Mouse (Mus musculus) MEL (cell line): Measurements from ENCODE around the gene Cela3b. TPM values are rescaled to one million over a fixed set of nuclear protein-coding genes. Genes with fewer than 3 reads are reported as not detected.
A peak's percentile ranks its signal among the peaks of the same experiment; 100 is the strongest.

Source experiments
- DNase-seq: peaks from one replicate; pipeline ENCODE4 v3.0.0; 2011; ENCODE audit warnings: low read depth, low spot score
- H3K27ac ChIP-seq: 2 replicates; pipeline ENCODE4 v1.5.1; 2012; ENCODE audit warnings: low read depth, mild to moderate bottlenecking, control low read depth, low read length, moderate library complexity; ENCODE audit not compliant: control insufficient read depth
- H3K27me3 ChIP-seq, 2 experiments: fragments of 150-350 bp in 1 of 2; sonication (generic) in 1 of 2; 2 replicates each; pipeline ENCODE4 v1.6.1; 2012; ENCODE audit warnings: low read length in 2 of 2, mild to moderate bottlenecking in 2 of 2, improper control_type of control experiment in 1 of 2, moderate library complexity in 1 of 2; ENCODE audit not compliant: insufficient read depth in 2 of 2, control insufficient read depth in 1 of 2
- H3K36me3 ChIP-seq, 2 experiments: 2 replicates each; pipeline ENCODE4 v1.6.1; 2012 to 2014; ENCODE audit warnings: low read length in 2 of 2, improper control_type of control experiment in 1 of 2, inconsistent platforms in 1 of 2, mild to moderate bottlenecking in 1 of 2; ENCODE audit not compliant: insufficient read depth in 2 of 2, control insufficient read depth in 1 of 2
- H3K4me1 ChIP-seq, 2 experiments: fragments of 150-350 bp in 1 of 2; sonication (generic) in 1 of 2; 2 replicates each; pipeline ENCODE4 v1.6.1; 2012; ENCODE audit warnings: low read length in 2 of 2, improper control_type of control experiment in 1 of 2, mild to moderate bottlenecking in 1 of 2; ENCODE audit not compliant: insufficient read depth in 2 of 2, control insufficient read depth in 1 of 2
- H3K4me3 ChIP-seq, 2 experiments: fragments of 150-350 bp in 1 of 2; sonication (generic) in 1 of 2; 2 replicates each; pipeline ENCODE4 v1.5.1; 2012; ENCODE audit warnings: low read depth in 2 of 2, low read length in 2 of 2, mild to moderate bottlenecking in 2 of 2, moderate library complexity in 2 of 2, control low read depth in 1 of 2, improper control_type of control experiment in 1 of 2; ENCODE audit not compliant: control insufficient read depth in 1 of 2, insufficient read depth in 1 of 2
- H3K79me2 ChIP-seq: 2 replicates; pipeline ENCODE4 v1.6.1; 2012; ENCODE audit warnings: mild to moderate bottlenecking, low read length, moderate library complexity; ENCODE audit not compliant: control insufficient read depth, poor library complexity, insufficient read depth
- H3K9ac ChIP-seq: 2 replicates; pipeline ENCODE4 v1.6.1; 2012; ENCODE audit warnings: low read depth, mild to moderate bottlenecking, control low read depth, low read length, moderate library complexity; ENCODE audit not compliant: control insufficient read depth, poor library complexity, severe bottlenecking
- H3K9me3 ChIP-seq: fragments of 150-350 bp; sonication (generic); replicated peaks from 2 replicates; pipeline ENCODE4 v1.6.1; 2012; ENCODE audit warnings: mild to moderate bottlenecking, low read length, improper control_type of control experiment, moderate library complexity; ENCODE audit not compliant: insufficient read depth
- CTCF ChIP-seq, 3 experiments: IDR thresholded peaks in 2 of 3; conservative IDR thresholded peaks in 1 of 3; 2 replicates each; pipeline ENCODE4 v1.5.1; 2011 to 2012; ENCODE audit warnings: low read length in 3 of 3, low read depth in 2 of 3, mild to moderate bottlenecking in 2 of 3, improper control_type of control experiment in 1 of 3, inconsistent platforms in 1 of 3, mixed read lengths in 1 of 3, moderate library complexity in 1 of 3; ENCODE audit not compliant: control insufficient read depth in 1 of 3, insufficient read depth in 1 of 3, poor library complexity in 1 of 3, severe bottlenecking in 1 of 3
- ELF1 ChIP-seq: IDR thresholded peaks from 2 replicates; pipeline ENCODE4 v1.6.1; 2014; ENCODE audit warnings: low read depth, mild to moderate bottlenecking, inconsistent platforms, low read length, improper control_type of control experiment, moderate library complexity
- GABPA ChIP-seq: IDR thresholded peaks from 2 replicates; pipeline ENCODE4 v1.6.1; 2012; ENCODE audit warnings: low read depth, mild to moderate bottlenecking, inconsistent platforms, low read length, improper control_type of control experiment, moderate library complexity
- HCFC1 ChIP-seq: IDR thresholded peaks from 2 replicates; pipeline ENCODE4 v1.6.1; 2012; ENCODE audit warnings: low read depth, mild to moderate bottlenecking, inconsistent platforms, low read length, improper control_type of control experiment, moderate library complexity
- JUND ChIP-seq: IDR thresholded peaks from 2 replicates; pipeline ENCODE4 v1.6.1; 2011; ENCODE audit warnings: low read depth, mild to moderate bottlenecking, improper control_type of control experiment, low read length
- KAT2A ChIP-seq: conservative IDR thresholded peaks from 2 replicates; pipeline ENCODE4 v1.6.1; 2012; ENCODE audit warnings: low read depth, low read length, improper control_type of control experiment, inconsistent platforms
- MXI1 ChIP-seq: IDR thresholded peaks from 2 replicates; pipeline ENCODE4 v1.6.1; 2011; ENCODE audit warnings: mild to moderate bottlenecking, low read depth, low read length, improper control_type of control experiment
- NRF1 ChIP-seq: IDR thresholded peaks from 2 replicates; pipeline ENCODE4 v1.6.1; 2014; ENCODE audit warnings: low read depth, mild to moderate bottlenecking, inconsistent platforms, low read length, improper control_type of control experiment, moderate library complexity; ENCODE audit not compliant: poor library complexity, insufficient read depth, severe bottlenecking
- POLR2A ChIP-seq, 2 experiments: IDR thresholded peaks; 2 replicates each; pipeline ENCODE4 v1.6.1; 2011 to 2012; ENCODE audit warnings: low read length in 2 of 2, mild to moderate bottlenecking in 2 of 2, control low read depth in 1 of 2, improper control_type of control experiment in 1 of 2, low read depth in 1 of 2, moderate library complexity in 1 of 2; ENCODE audit not compliant: control insufficient read depth in 1 of 2, insufficient read depth in 1 of 2, poor library complexity in 1 of 2
- POLR2AphosphoS2 ChIP-seq: IDR thresholded peaks from 2 replicates; pipeline ENCODE4 v1.6.1; 2011; ENCODE audit warnings: low read length, improper control_type of control experiment
- POLR2AphosphoS5 ChIP-seq: IDR thresholded peaks from 2 replicates; pipeline ENCODE4 v1.6.1; 2012; ENCODE audit warnings: low read depth, borderline replicate concordance, mild to moderate bottlenecking, inconsistent platforms, low read length, moderate library complexity, mixed read lengths
- RAD21 ChIP-seq: IDR thresholded peaks from 2 replicates; pipeline ENCODE4 v1.6.1; 2011; ENCODE audit warnings: mild to moderate bottlenecking, low read depth, low read length, improper control_type of control experiment
- SMC3 ChIP-seq: IDR thresholded peaks from 2 replicates; pipeline ENCODE4 v1.6.1; 2011; ENCODE audit warnings: low read depth, low read length, improper control_type of control experiment
- TAL1 ChIP-seq: IDR thresholded peaks from 2 replicates; pipeline ENCODE4 v1.6.1; 2012; ENCODE audit warnings: mild to moderate bottlenecking, inconsistent platforms, low read length, moderate library complexity, mixed read lengths
- USF1 ChIP-seq: IDR thresholded peaks from 2 replicates; pipeline ENCODE4 v1.6.1; 2014; ENCODE audit warnings: low read depth, mild to moderate bottlenecking, inconsistent platforms, low read length, improper control_type of control experiment, moderate library complexity
- ZC3H11A ChIP-seq: IDR thresholded peaks from 2 replicates; pipeline ENCODE4 v1.6.1; 2012; ENCODE audit warnings: low read depth, mild to moderate bottlenecking, inconsistent platforms, low read length, improper control_type of control experiment
- polyA plus RNA-seq, 2 experiments: library from polyadenylated mRNA; stranded (reverse) in 1 of 2; unstranded in 1 of 2; fragments of >175 nt in 1 of 2; fragments of >200 nt in 1 of 2; gene quantifications; 2 replicates each; pipeline versions ENCODE4 v1.2.1 to v1.2.4; 2012; ENCODE audit warnings: low replicate concordance in 2 of 2, low read depth in 1 of 2; ENCODE audit not compliant: insufficient read length in 2 of 2, insufficient read depth in 1 of 2, missing spikeins in 1 of 2
- total RNA-seq: library from RNA; depleted of rRNA; stranded (reverse); fragments of 300-350 nt; gene quantifications from 2 replicates; pipeline ENCODE4 v1.2.3, GENCODE M21; 2012

Cela3b gene
- total and polyA plus RNA-seq, 3 experiments, result not detected

DNA sequence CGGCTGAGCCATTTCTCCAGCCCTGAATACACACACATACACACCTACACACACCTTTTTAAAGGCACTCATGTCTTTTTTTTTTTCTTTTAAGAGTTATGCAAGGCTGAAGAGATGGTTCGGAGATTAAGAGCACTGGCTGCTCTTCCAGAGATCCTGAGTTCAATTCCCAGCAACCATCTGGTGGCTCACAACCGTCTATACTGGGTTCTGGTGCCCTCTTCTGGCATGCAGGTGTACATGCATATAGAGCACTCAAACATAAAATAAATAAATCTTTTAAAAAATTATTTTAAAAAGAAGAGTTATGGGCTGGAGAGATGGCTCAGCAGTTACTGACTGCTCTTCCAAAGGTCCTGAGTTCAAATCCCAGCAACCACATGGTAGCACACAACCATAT, 39.1 kb downstream of the Cela3b start:
- no peaks in the 10 kb centered on the region for H3K9me3 ChIP-seq
- no peak overlapping the region for H3K9ac ChIP-seq
- peaks cover 0 to 4% of the 10 kb centered on the region in 2 experiments; a peak in 1 of 4 replicates for H3K36me3 ChIP-seq
- H3K4me3 ChIP-seq, result no peak overlapping the region
- TF ChIP-seq RAD21, result peak; percentile 64
- peak; percentile 57 for TF ChIP-seq ZC3H11A
- TF ChIP-seq USF1, result no peak
- TF ChIP-seq CTCF (IDR thresholded peaks at IDR 0.05 in 2 of 3, conservative IDR thresholded peaks at IDR 0.05 in 1 of 3; ENCODE audit: control insufficient read depth in 1 of 3, insufficient read depth in 1 of 3, low read depth in 2 of 3, low read length in 3 of 3, poor library complexity in 1 of 3, severe bottlenecking in 1 of 3), result peak; percentile 38 to 52 (median 47)
- peak; percentile 56 for TF ChIP-seq SMC3
- TF ChIP-seq TAL1, result no peak
- no peak for TF ChIP-seq POLR2AphosphoS5
- TF ChIP-seq KAT2A, result no peak
- TF ChIP-seq NRF1, result no peak
- TF ChIP-seq ELF1, result no peak
- TF ChIP-seq JUND, result no peak
- H3K4me1 ChIP-seq, result no peaks in the 10 kb centered on the region; a peak in 1 of 4 replicates
- peak; percentile 52 for DNase-seq
- H3K79me2 ChIP-seq, result peaks cover 11% of the 10 kb centered on the region; the same call in 1 of the 2 replicates
- H3K27ac ChIP-seq, result no peak overlapping the region
- no peaks in the 10 kb centered on the region for H3K27me3 ChIP-seq

GRCm38 (mm10) chr4:137390196-137390595, 40.1 kb downstream of the Cela3b start:
- no peak overlapping the region for H3K27ac ChIP-seq
- no peak overlapping the region for H3K4me3 ChIP-seq
- no peak for TF ChIP-seq KAT2A
- TF ChIP-seq TAL1, result no peak
- TF ChIP-seq USF1, result no peak
- no peak for TF ChIP-seq POLR2AphosphoS5
- TF ChIP-seq POLR2AphosphoS2, result no peak
- TF ChIP-seq MXI1, result no peak
- no peak for TF ChIP-seq HCFC1
- no peak for TF ChIP-seq GABPA
- no peak for TF ChIP-seq ELF1
- TF ChIP-seq POLR2A (IDR thresholded peaks at IDR 0.05; ENCODE audit: control insufficient read depth in 1 of 2, insufficient read depth in 1 of 2, low read depth in 1 of 2, low read length in 2 of 2, poor library complexity in 1 of 2), result no peak
- TF ChIP-seq CTCF (IDR thresholded peaks at IDR 0.05 in 2 of 3, conservative IDR thresholded peaks at IDR 0.05 in 1 of 3; ENCODE audit: control insufficient read depth in 1 of 3, insufficient read depth in 1 of 3, low read depth in 2 of 3, low read length in 3 of 3, poor library complexity in 1 of 3, severe bottlenecking in 1 of 3), result no peak
- peaks cover 0 to 4% of the 10 kb centered on the region in 2 experiments; a peak in 1 of 4 replicates for H3K36me3 ChIP-seq
- no peaks in the 10 kb centered on the region; a peak in 1 of 4 replicates for H3K4me1 ChIP-seq
- H3K9me3 ChIP-seq, result no peaks in the 10 kb centered on the region
- peaks cover 11% of the 10 kb centered on the region; the same call in 1 of the 2 replicates for H3K79me2 ChIP-seq
- no peaks in the 10 kb centered on the region for H3K27me3 ChIP-seq
- DNase-seq, result no peak
- H3K9ac ChIP-seq, result no peak overlapping the region
